Mouse (Mus musculus) adrenal gland, postnatal 0 days (tissue): Measurements from ENCODE around the gene Vmn2r10. TPM values are rescaled to one million over a fixed set of nuclear protein-coding genes. Genes with fewer than 3 reads are reported as not detected.

ENCODE experiments used
- polyA plus RNA-seq: library from polyadenylated mRNA; unstranded; fragments of >200 nt; fragmentation: Nextera tagmentation; extraction: Ambion mirVana; gene quantifications from 2 replicates; pipeline ENCODE4 v1.2.1, GENCODE M21; 2015

Gene Vmn2r10
- polyA plus RNA-seq: not detected in 2 replicates

GRCm38 (mm10) chr5:109006427-109006826 is at the start of gene Vmn2r10:
Gene Vmn2r10, minus strand, starts transcription at chr5:109006527.

Other genes with a start within 250 kb of the Vmn2r10 start
- 0.79 TPM in 1 of 2 replicates, not detected in the other for gene Rnf212, start 231.5 kb downstream of the Vmn2r10 start, polyA plus RNA-seq
- gene Tmed11, start 211.2 kb downstream of the Vmn2r10 start, polyA plus RNA-seq: not detected in 2 replicates
- gene Vmn2r8, start 197.7 kb downstream of the Vmn2r10 start, polyA plus RNA-seq: not detected in 2 replicates
- gene Vmn2r9, start 153.9 kb downstream of the Vmn2r10 start, polyA plus RNA-seq: not detected in 2 replicates
- gene Vmn2r11, start 53.0 kb upstream of the Vmn2r10 start, polyA plus RNA-seq: not detected in 2 replicates
- not detected in 2 replicates for gene Vmn2r12, start 91.4 kb upstream of the Vmn2r10 start, polyA plus RNA-seq
- gene Vmn2r13, start 185.7 kb upstream of the Vmn2r10 start, polyA plus RNA-seq: 0.10 and 0.22 TPM in 2 replicates
- not detected in 2 replicates for gene Vmn2r14, start 218.2 kb upstream of the Vmn2r10 start, polyA plus RNA-seq